Mouse (Mus musculus) embryonic facial prominence, embryonic 14.5 days (tissue): ENCODE measurements at regions not wholly inside any gene's neighbourhood (a gene's known extent, or its start where the extent isn't known, plus 50 kb on each side); places are given as distances from the start of the nearest gene placed in this dataset.

Experiments used
- ATAC-seq: fragments of 200-750 bp; cut with Nextera tagmentation; 2 replicates; pipeline ENCODE4 v1.8.0; 2017; ENCODE audit warnings: low read depth, moderate number of reproducible peaks, moderate TSS enrichment
- DNase-seq: peaks from one replicate; pipeline ENCODE4 v3.0.0-alpha.2; 2015; ENCODE audit warnings: low spot score
- H3K27ac ChIP-seq: fragments of 300-500 bp; sonication (generic); replicated peaks from 2 replicates; pipeline ENCODE4 v1.5.1; 2014; ENCODE audit warnings: low read depth, mild to moderate bottlenecking, low read length, moderate library complexity
- H3K27me3 ChIP-seq: fragments of 300-500 bp; sonication (generic); replicated peaks from 2 replicates; pipeline ENCODE4 v1.6.1; 2014; ENCODE audit warnings: low read length; ENCODE audit not compliant: control insufficient read depth, insufficient read depth
- H3K36me3 ChIP-seq: fragments of 300-500 bp; sonication (generic); 2 replicates; pipeline ENCODE4 v1.6.1; 2014; ENCODE audit warnings: low read length, mixed read lengths; ENCODE audit not compliant: control insufficient read depth, insufficient read depth
- H3K4me1 ChIP-seq: fragments of 300-500 bp; sonication (generic); 2 replicates; pipeline ENCODE4 v1.6.1; 2014; ENCODE audit warnings: antibody characterized with exemption, low read length; ENCODE audit not compliant: control insufficient read depth, insufficient read depth
- H3K4me2 ChIP-seq: fragments of 300-500 bp; sonication (generic); 2 replicates; pipeline ENCODE4 v1.6.1; 2014; ENCODE audit warnings: low read depth, mild to moderate bottlenecking, low read length, moderate library complexity, mixed read lengths
- H3K4me3 ChIP-seq: fragments of 300-500 bp; sonication (generic); 2 replicates; pipeline ENCODE4 v1.5.1; 2014; ENCODE audit warnings: low read depth, mild to moderate bottlenecking, low read length
- H3K9ac ChIP-seq: fragments of 300-500 bp; sonication (generic); 2 replicates; pipeline ENCODE4 v1.6.1; 2014; ENCODE audit warnings: low read depth, mild to moderate bottlenecking, low read length, moderate library complexity, mixed read lengths
- H3K9me3 ChIP-seq: fragments of 300-500 bp; sonication (generic); 2 replicates; pipeline ENCODE4 v1.6.1; 2016; ENCODE audit warnings: low read length; ENCODE audit not compliant: control insufficient read depth
- WGBS: fragments of 180-500 bp; shearing (Covaris S2); extraction: QIAGEN DNeasy Blood & Tissue Kit; methylation state at CpG from one replicate; pipeline ENCODE4 v1.1.7; 2014; 5-methylcytosine and 5-hydroxymethylcytosine counted together

GRCm38 (mm10) chr6:52470831-52471230 lies 157.5 kb downstream of the Evx1 start:
- WGBS, result 75% methylated on average over 13 of the region's 13 CpGs
- no peaks in the 10 kb centered on the region for H3K36me3 ChIP-seq
- no peak overlapping the region for H3K4me3 ChIP-seq
- no peak overlapping the region for H3K9ac ChIP-seq
- no peaks in the 10 kb centered on the region for H3K27me3 ChIP-seq
- ATAC-seq (no peak), DNase-seq (no peak)
- H3K4me1 ChIP-seq, result no peaks in the 10 kb centered on the region
- no peaks in the 10 kb centered on the region for H3K9me3 ChIP-seq
- H3K27ac ChIP-seq, result no peak overlapping the region
- no peak overlapping the region for H3K4me2 ChIP-seq

- ATAC-seq, result no peak
- WGBS, result 87% methylated on average over 1 of the region's 1 CpGs
- no peak overlapping the region for H3K27ac ChIP-seq
- H3K27me3 ChIP-seq, result no peaks in the 10 kb centered on the region
- H3K4me3 ChIP-seq, result no peak overlapping the region
- DNase-seq, result no peak
- H3K9me3 ChIP-seq, result no peaks in the 10 kb centered on the region
- no peak overlapping the region for H3K4me2 ChIP-seq
- no peak overlapping the region for H3K9ac ChIP-seq
- H3K4me1 ChIP-seq, result no peaks in the 10 kb centered on the region
- H3K36me3 ChIP-seq, result no peaks in the 10 kb centered on the region
Observed at GRCm38 (mm10) chr6:52471384-52471957, 158.2 kb downstream of the Evx1 start.

GRCm38 (mm10) chr6:52472008-52472407 lies 158.7 kb downstream of the Evx1 start:
- H3K4me1 ChIP-seq, result no peaks in the 10 kb centered on the region
- H3K9me3 ChIP-seq, result no peaks in the 10 kb centered on the region
- H3K27ac ChIP-seq, result no peak overlapping the region
- no peak overlapping the region for H3K4me2 ChIP-seq
- H3K9ac ChIP-seq, result no peak overlapping the region
- no peaks in the 10 kb centered on the region for H3K36me3 ChIP-seq
- no peaks in the 10 kb centered on the region for H3K27me3 ChIP-seq
- WGBS, result 79% methylated on average over 4 of the region's 4 CpGs
- no peak overlapping the region for H3K4me3 ChIP-seq
- no peak for ATAC-seq
- no peak for DNase-seq

GRCm38 (mm10) chr6:52473042-52473589 lies 159.8 kb downstream of the Evx1 start:
- Histone ChIP-seq H3K4me2 (no peak overlapping the region), H3K27me3 (no peaks in the 10 kb centered on the region), H3K4me3 (no peak overlapping the region), H3K9me3 (no peaks in the 10 kb centered on the region), H3K9ac (no peak overlapping the region), H3K27ac (no peak overlapping the region), H3K36me3 (no peaks in the 10 kb centered on the region), H3K4me1 (no peaks in the 10 kb centered on the region)
- ATAC-seq (no peak), DNase-seq (no peak)
- WGBS, result 77% methylated on average over 12 of the region's 12 CpGs

GRCm38 (mm10) chr6:52473924-52474323 lies 160.6 kb downstream of the Evx1 start:
- no peaks in the 10 kb centered on the region for H3K9me3 ChIP-seq

GRCm38 (mm10) chr6:52475676-52476075 lies 162.4 kb downstream of the Evx1 start:
- DNase-seq (no peak), ATAC-seq (no peak)
- H3K4me3 ChIP-seq, result no peak overlapping the region
- no peak overlapping the region for H3K27ac ChIP-seq
- no peak overlapping the region for H3K4me2 ChIP-seq
- no peaks in the 10 kb centered on the region for H3K36me3 ChIP-seq
- H3K4me1 ChIP-seq, result no peaks in the 10 kb centered on the region
- H3K27me3 ChIP-seq, result no peaks in the 10 kb centered on the region
- no peaks in the 10 kb centered on the region for H3K9me3 ChIP-seq
- no peak overlapping the region for H3K9ac ChIP-seq
- WGBS, result 81% methylated on average over 8 of the region's 8 CpGs

More at GRCm38 (mm10) chr6:52473924-52474323, 160.6 kb downstream of the Evx1 start:
- DNase-seq, result no peak
- H3K4me1 ChIP-seq, result no peaks in the 10 kb centered on the region
- no peak for ATAC-seq
- no peak overlapping the region for H3K4me2 ChIP-seq
- no peak overlapping the region for H3K27ac ChIP-seq
- WGBS, result 57% methylated on average over 11 of the region's 11 CpGs
- no peaks in the 10 kb centered on the region for H3K27me3 ChIP-seq
- no peaks in the 10 kb centered on the region for H3K36me3 ChIP-seq
- H3K4me3 ChIP-seq, result no peak overlapping the region
- no peak overlapping the region for H3K9ac ChIP-seq

GRCm38 (mm10) chr6:52476907-52477306 lies 163.3 kb downstream of the Hibadh start:
- no peak overlapping the region for H3K4me2 ChIP-seq

GRCm38 (mm10) chr6:52477380-52477779 lies 162.8 kb downstream of the Hibadh start:
- Histone ChIP-seq H3K27ac (no peak overlapping the region), H3K9me3 (no peaks in the 10 kb centered on the region), H3K4me1 (no peaks in the 10 kb centered on the region), H3K4me2 (no peak overlapping the region), H3K36me3 (no peaks in the 10 kb centered on the region), H3K27me3 (no peaks in the 10 kb centered on the region), H3K4me3 (no peak overlapping the region), H3K9ac (no peak overlapping the region)
- DNase-seq (no peak), ATAC-seq (no peak)
- 78% methylated on average over 7 of the region's 7 CpGs for WGBS

More at GRCm38 (mm10) chr6:52476907-52477306, 163.3 kb downstream of the Hibadh start:
- DNase-seq, result no peak
- no peak for ATAC-seq
- WGBS, result 53% methylated on average over 7 of the region's 7 CpGs
- Histone ChIP-seq H3K9me3 (no peaks in the 10 kb centered on the region), H3K36me3 (no peaks in the 10 kb centered on the region), H3K4me1 (no peaks in the 10 kb centered on the region), H3K27ac (no peak overlapping the region), H3K9ac (no peak overlapping the region), H3K4me3 (no peak overlapping the region), H3K27me3 (no peaks in the 10 kb centered on the region)

- H3K36me3 ChIP-seq, result no peaks in the 10 kb centered on the region
- no peaks in the 10 kb centered on the region for H3K9me3 ChIP-seq
- DNase-seq (no peak), ATAC-seq (no peak)
- no peak overlapping the region for H3K4me3 ChIP-seq
- no peak overlapping the region for H3K4me2 ChIP-seq
- no peaks in the 10 kb centered on the region for H3K27me3 ChIP-seq
- no peak overlapping the region for H3K9ac ChIP-seq
- no peak overlapping the region for H3K27ac ChIP-seq
- no peaks in the 10 kb centered on the region for H3K4me1 ChIP-seq
- 75% methylated on average over 2 of the region's 2 CpGs for whole genome bisulfite sequencing
Observed at GRCm38 (mm10) chr6:52478624-52479023, 161.6 kb downstream of the Hibadh start.
